Mouse (Mus musculus) G1E (cell line): ENCODE results near the gene Snx21.

Experiments
- CTCF ChIP-seq: IDR thresholded peaks from 2 replicates; pipeline ENCODE4 v1.5.1; 2012; ENCODE audit warnings: low read depth, low read length, inconsistent platforms, mixed read lengths
- POLR2AphosphoS5 ChIP-seq: IDR thresholded peaks from 2 replicates; pipeline ENCODE4 v1.6.1; 2012; ENCODE audit warnings: low read depth, low read length, inconsistent platforms; ENCODE audit not compliant: insufficient replicate concordance

GRCm38 (mm10) chr2:164784869-164785420, 678 bp upstream of the Snx21 start:
- TF ChIP-seq CTCF = no peak
- no peak for TF ChIP-seq POLR2AphosphoS5
